Mouse (Mus musculus) left cerebral cortex, adult 18-20 months (tissue): Measurements from ENCODE around the gene Hexim1. TPM values are rescaled to one million over a fixed set of nuclear protein-coding genes. Genes with fewer than 3 reads are reported as not detected.
A peak's percentile ranks its signal among the peaks of the same experiment; 100 is the strongest.

Experiments used
- DNase-seq, 2 experiments: peaks; one replicate each; pipeline ENCODE4 v3.0.0; 2021 to 2022; ENCODE audit warnings: low spot score in 2 of 2, mixed read lengths in 1 of 2
- total RNA-seq, 2 experiments: library from RNA; stranded (reverse); gene quantifications; 2 replicates each; pipeline ENCODE4 v1.2.3; 2021

Gene Hexim1
- total RNA-seq, 2 experiments from 2014 or later = 42.6 to 52.8 TPM

DNA sequence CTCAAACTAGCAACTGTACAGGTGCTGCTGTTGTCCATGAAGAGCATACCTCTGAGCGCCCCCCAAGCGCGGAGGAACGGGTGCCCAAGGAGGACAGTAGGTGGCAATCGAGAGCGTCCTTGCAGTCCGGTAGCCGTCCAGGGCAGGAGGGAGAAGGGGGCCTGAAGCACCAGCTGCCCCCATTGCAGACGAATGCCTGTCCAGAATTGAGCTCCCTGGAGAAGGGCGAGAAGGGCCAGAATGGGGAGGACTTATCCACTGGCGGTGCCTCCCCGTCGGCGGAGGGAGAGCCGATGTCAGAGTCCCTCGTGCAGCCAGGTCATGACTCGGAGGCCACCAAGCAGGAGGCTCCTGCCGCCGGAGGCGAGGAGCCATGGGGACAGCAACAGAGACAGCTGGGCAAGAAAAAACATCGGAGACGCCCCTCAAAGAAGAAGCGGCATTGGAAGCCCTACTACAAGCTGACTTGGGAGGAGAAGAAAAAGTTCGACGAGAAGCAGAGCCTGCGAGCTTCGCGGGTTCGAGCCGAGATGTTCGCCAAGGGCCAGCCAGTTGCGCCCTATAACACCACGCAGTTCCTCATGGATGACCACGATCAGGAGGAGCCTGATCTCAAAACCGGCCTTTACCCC lies 1.0 kb downstream of the Hexim1 start:
- DNase-seq = peak; percentile 70 to 73

DNA sequence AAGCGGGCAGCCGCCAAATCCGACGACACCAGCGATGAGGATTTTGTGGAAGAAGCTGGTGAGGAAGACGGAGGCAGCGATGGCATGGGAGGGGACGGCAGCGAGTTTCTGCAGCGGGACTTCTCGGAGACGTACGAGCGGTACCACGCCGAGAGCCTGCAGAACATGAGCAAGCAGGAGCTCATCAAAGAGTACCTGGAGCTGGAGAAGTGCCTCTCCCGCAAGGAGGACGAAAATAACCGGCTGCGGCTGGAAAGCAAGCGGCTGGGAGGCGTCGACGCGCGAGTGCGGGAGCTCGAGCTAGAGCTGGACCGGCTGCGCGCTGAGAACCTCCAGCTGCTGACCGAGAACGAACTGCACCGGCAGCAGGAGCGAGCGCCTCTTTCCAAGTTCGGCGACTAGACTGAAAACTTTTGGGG lies 1.6 kb downstream of the Hexim1 start:
- no peak for DNase-seq

DNA sequence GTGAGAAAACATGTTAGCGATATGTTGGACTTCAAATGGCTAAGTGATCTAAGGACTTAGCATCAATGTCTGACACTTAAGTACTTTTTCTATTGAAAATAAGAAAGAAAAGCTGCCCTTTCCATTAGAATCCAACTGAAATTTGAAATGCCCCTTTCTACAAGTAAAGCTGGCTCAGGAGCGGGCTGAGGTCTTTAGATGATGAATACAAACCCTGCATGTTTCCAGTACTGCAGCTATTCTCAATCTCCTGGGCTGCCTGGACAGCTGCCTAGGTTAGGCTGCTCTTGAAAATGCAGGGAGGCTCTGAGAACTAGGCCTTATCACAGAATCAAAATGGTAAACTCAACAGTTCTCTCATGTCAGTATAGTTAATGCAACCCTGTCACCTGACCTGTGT lies 2.8 kb downstream of the Hexim1 start:
- no peak for DNase-seq

DNA sequence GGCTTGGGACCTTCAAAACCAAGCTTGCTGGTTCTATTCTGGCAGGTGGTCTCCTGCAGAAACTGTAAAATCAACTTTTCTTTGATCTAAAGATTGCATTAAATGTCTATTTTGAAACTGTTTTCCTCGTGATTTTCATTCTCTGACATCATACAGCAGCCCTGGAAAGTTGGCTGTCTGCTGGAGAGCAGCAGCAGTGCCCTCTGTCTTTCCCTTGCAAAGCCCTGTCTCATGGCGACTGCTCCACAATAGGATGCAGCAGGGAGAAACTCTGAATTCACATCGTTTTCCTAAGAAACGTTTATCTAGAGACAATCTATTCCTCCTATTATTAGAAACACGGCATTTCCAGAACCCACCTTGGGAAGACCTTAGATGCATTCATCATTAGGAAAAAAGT lies 3.6 kb downstream of the Hexim1 start:
- DNase-seq = no peak

DNA sequence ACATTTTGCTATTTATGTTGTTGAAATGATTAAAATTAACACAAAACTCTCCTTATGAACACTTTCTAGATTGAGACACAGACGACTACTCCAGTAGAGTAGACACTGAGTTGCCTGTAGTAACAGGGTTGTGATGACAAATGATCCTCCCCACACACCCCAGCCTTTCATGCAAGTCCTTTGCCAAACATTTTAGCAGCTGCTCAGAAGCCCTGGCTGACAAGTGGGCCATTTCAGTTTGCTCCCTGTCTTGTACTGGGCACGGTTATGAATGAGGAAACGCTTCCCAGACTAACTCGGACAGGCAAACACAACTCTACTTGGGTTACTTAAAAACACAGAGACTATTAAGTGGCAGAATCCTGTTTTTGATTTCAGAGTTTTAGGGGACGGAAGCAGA lies 4.3 kb downstream of the Hexim1 start:
- DNase-seq = no peak

DNA sequence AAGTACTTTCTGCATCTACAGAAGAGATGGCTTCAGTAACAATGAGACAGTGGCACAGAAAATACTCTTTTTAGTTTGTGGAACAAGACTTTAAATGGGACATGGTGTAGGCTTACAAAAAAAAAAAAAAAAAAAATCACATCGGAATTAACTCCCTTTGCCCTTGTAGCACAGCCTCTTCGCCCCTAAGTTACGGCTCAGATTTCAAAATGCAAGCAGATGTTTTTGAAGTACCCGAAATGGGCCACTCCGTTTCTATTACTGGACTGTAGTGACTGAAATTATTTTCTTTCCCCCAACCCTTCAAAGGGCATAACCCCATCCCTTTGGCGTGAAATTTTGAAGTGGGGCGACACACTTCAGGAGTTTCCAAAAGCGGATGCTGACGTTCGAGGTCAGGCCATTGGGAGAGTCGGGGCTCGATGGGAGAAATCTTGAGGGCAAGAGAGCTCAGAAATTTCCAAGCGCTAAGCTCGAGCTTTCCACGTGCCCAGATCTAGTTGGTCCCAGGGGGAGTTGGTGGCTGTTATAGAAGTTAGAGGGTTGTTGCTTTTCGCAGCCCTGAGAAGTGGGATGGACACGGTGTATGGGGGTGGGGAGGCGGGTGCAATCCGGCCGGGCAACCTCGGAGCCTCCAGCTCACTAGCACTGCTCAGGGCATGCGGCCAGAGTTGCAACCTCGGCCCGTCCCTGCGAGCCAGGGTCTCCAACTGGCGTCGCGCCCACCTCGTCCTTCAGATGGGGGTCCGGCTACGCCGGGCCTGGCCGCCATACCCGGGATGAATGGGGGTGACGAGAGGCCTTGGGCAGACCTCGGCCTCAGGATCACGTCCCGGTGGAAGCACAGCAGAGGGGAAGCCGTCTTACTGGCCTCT lies 15.9 kb downstream of the Hexim1 start, which contains the start of gene Hexim2:
Hexim2 (plus strand) TSS at position 729 of the 875 bp plus-strand sequence.
- DNase-seq = peak; percentile 44 to 57

DNA sequence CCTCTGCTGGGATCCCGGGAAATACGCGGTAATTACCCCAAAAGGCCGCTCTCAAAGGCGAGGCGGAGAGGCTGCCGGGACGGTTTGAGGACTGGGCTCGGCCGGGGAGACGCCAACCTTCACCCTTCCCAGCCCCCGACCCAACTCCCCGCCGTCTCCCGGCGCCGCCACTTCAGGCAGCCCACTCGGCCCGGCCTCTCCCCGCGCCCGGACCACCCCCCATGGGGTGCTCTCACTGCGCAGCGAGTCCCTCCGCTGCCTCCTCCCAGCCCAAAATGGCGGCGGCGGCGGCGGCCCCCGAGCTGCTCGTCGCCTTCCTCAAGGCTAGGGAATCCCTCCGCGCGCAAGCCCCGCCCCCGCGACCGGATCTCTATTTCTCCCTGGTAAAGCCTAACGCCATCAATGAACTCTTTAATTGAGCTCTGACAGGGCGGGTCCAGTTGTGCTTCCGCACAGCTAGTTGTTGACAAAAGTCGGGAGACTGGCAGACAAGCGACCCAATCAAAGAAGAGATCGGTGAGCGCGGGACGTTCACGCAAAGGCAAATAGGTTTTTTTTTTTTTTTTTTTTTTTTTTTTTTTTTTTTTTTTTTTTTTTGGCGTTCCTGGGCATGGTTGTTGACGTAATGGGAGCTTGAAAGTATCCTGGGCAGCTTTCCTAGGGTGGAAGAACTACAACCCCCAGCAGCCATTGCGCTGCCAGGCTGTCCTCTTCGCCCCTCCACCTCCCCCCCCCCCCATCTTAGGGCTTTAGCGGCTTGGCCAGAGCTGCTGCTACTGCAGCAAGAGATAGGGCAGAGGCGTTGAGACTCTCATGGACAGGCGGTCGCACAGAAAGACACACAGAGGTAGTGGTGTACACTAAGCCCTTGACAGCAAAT lies 16.8 kb downstream of the Hexim1 start:
- DNase-seq = peak; percentile 100

DNA sequence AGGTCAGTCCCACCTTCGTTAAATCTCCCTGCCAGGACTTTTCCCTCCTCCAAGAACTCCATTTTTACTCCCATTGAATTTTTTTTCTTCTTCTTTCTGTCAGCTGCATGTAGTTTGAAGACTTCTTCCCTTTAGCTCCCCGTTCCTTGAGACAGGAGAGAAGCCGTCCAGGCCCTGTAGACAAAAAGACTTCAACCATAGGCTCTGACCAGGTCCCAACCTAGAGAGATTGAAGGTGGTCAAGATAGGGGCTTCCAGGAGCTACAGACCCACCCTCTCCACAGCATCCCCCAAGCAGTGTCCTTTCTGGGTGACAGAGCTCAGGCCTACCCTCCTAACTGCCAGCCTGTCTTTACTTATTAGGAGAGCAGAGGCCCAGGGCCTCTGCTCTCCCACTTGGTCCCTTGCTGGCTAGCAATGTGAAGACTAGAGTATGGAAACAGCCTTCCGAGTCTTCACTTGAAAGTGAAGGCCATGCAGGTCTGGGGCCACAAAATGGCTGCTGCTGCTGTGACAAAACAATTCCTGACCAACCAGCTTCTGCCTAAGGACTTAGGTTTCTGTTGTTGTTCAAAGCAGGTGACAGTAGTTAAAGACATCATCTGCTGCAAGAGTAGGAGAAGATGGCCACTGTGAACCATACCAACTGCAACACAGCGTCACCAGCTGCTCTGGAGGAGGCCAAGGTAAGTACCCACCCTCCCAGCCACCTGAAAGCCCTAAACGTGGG lies 17.6 kb downstream of the Hexim1 start:
- DNase-seq = no peak

DNA sequence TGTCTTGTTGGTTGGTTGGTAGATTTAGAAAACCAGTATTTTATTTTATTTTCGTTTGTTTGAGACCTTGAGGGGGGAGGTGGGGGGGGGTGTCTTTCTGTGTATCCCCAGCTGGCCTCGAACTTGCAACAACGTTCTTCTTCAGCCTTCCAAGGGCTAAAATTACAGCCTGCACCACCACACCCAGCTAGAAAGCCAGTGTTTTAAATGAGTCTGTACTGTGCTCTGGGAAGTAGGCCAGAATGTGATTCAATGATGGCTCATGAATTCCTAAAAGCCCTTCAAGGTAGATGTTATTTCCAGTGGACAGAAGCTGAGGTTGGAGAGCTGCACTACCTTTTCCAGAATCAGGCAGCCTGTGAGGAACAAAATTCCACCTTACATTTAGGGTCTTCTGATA lies 18.2 kb downstream of the Hexim1 start:
- DNase-seq = peak in 1 of 2 experiments; percentile 30

DNA sequence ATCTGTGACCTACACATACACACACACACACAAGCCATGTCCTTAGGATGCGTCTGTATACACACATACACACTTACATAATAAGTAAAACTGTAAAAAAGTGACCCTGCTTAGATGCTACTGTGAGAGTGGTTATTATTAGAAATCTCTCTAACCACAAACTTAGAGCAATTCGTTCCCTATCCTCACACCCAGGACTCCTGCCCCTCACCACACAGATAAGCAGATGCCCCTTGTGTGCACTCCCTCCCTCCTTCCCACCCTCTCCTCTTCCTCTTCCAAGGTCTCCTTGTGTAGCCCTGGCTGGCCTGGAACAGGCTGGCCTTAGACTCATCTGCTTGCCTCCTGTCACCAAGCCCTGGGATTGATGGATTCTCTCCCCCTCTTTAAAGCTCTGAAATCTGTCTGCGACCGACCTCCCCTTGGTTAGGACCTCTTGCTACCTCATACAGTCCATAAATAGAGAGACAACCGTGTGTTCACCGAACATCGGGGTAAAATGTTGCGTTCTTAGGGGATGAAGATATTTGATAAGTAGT lies 20.1 kb downstream of the Hexim1 start:
- no peak for DNase-seq

DNA sequence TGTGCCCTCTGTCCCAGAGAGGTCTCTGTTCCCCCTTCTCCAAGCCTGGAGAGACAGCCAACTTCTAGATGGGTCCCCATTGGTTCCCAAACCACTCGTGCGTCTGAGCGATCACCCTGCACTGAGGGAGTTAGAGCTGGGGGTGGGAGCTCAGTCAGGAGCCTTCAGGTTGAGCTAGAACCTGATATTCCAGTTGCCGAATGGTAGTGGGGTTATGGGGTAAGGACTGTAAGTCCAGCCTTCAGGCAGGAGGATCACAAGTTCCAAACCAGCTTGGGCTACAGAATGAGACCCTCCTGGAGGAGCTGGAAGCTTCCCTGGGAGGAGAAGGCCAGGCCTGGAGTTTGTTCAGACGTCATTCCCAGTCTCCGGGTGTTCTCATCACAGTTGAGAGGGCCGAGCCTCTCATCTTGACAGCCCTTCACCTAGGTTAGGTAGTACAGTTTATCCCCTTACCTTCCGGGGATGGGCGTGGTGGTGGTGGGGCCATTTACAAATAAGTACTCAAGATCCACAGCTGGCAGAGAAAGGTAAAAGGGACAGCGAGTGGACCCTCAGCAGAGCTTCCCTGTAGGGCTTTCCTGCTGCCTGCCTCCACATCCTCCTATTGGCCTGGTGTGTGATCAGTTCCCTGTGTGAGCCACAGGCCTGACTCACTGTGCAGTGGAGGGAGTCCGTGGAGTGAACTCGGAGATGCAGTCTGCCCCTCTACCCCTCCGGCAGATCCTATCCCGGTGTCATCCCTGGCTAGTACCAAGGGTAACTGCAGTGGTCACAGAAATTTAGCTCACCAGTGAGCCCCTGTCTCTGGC lies 24.1 kb downstream of the Hexim1 start:
- DNase-seq = no peak

DNA sequence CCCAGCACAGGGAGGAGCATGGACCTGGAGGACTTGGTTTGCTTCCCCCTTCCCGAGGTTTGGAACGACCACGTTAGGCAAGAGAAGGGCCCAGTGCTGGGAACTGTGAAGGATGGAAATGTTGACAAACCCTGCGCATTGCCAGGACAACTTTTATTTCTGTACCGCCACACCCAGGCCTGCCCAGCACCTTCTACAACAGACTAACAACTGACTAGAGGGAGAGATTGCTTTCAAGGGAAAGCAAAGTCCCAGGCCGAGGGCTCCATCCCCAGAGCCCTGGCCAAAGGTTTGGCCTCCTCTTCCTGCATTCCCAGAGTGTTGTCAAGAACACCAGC lies 24.7 kb downstream of the Hexim1 start:
- no peak for DNase-seq

DNA sequence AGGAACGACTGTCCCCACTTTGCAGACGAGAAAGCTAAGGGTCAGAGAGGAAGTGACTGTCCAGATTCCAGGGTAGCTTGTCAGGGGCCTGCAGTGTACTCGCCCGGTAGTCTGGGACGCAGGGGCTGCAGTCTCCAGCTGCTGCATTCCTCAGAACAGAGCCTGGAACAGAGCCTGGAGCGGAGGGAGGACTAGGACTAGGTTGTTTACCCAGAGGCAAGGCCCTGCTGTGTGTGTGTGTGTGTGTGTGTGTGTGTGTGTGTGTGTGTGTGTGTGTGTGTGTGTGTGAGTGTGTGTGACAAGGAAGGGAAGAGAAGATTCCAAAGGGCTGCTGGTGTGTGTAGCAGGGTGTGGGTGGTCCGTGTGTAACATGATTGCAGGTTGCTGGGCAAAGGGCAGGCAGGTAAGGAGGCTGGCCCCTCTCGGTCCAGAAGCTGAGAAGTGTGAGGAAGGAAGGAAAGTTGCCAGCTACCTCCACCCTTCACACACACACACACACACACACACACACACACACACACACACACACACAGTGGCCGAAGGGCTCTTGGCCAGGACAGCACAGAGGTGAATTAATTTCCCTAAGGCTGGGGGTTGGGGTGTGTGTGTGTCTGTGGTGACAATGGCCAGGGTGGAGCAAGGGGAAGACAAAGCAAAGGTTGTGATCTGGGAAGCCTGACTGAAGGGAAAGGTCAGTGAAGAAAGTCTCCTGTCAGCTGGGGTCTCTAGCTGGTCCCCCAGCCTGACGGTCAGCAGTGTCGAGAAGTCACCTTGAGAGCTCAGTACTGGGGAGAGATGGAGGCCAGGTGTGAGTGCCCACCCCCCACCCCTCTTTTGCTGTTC lies 25.3 kb downstream of the Hexim1 start:
- no peak for DNase-seq

DNA sequence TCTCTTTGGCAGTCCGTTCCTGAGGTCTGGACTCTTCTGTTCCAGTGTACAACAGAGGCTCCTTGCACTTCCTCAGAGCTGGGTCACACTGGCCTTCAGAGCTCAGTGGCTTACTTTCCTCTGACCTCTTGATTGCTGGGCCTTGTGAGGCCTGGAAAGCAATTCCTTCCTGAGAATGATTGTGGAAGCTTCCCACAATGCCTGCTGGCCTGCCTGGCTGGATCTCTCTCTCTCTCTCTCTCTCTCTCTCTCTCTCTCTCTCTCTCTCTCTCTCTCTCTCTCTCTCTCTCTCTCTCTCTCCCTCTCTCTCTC lies 25.9 kb downstream of the Hexim1 start:
- DNase-seq = no peak

DNA sequence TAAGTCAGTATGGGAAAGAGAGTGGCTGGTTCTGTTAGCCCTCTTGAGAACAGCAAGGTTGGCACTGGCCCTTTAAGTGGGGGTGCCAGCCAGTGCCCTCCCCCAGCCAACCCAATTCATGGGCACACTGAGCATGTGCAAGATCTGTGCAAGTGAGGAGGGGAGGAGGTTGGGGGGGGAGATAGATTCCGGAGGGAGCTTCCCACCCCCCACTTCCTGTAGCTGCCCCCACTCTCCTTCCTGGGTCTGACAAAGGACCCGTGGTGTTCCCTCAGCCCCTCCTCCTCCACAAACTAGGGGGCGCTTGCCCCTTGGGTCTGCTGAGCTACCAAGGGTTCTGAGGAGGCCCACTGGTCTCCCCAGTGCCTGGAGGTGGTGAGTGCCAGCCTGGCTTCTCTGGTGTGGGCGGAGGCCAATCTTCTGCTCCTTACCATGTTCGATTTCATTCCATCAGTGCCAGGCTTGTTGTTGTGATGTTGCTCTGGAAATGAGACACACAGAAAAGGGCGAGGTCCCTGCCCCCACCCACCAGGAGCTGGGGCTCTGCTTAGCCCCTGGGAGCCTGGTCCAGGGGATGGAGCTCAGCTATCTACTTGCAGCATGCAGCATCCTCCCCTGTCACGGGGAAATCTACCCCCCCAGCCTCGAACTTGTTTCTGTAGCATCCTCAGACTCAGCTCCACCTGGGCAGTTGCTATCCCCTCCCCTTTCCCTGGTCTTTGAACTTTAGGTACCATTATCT lies 26.6 kb downstream of the Hexim1 start:
- peak; percentile 81 to 89 for DNase-seq

DNA sequence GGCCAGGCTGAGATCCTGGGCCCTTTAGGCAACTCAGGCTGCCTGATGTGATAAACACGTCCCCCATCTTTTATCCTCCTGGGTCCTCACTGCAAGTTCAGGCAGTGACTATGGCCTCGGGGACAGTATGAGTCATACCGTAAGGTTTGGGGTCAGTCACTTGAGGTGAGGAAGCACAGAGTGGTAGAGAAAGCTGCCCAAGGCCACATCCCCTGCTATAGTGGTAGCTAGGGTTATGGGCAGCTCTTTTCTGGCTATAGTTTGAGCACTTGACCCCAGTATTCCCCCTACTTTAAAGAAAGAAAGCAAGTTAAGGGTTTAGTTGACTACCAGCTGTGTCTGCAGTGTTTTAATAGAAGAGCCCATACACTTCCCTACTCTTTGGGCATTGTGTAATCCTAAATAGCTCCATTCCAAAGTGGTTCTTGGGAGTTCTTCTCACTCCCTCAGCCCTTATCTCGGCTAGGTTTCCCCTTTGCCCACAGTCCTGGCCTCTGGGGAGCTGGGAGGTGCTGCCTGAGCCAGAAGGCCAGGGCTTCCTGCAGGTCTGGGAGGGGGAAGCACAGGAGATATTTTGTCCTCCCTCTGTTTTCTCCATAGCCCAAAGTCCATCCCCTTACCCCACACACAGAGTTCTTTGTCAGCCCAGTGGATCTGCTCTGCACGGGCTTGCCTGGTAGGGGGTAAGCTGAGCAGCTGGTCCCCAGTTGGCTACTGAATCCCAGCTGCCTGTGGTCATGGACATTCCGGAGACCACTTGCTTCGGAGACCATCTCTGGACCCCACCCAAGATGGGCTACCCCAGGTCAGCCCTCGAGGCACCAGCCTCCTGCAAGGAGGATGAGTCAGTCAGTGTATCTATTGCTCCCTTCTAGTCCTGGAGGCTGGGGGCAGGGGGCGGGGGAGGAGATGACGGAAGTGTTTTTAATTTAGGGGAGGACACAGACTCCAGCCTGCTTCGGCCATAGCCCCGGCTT lies 28.6 kb downstream of the Hexim1 start:
- DNase-seq = no peak

DNA sequence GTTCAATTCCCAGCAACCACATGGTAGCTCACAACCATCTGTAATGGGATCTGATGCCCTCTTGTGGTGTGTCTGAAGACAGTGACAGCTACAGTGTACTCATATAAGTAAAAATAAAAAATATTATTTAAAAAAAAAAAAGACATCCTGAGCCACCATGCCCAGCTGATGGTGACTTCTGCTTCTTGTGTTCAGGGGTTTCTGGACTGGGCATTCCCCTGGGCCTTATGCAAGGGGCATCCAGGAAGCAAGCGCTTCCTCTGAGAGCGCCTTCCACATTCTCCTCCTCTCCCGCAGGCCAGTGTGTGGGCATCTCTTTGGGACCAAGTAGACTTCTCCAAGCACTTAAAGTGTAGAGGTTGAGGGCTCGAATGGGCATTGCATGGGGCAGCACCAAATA lies 30.4 kb downstream of the Hexim1 start:
- no peak for DNase-seq
